Mouse (Mus musculus) midbrain, postnatal 0 days (tissue): ENCODE measurements around the gene Cdh13. TPM values are rescaled to one million over a fixed set of nuclear protein-coding genes. Genes with fewer than 3 reads are reported as not detected.

ENCODE experiments used
- ATAC-seq: fragments of 200-750 bp; cut with Nextera tagmentation; 2 replicates; pipeline ENCODE4 v1.8.0; 2017; ENCODE audit warnings: moderate number of reproducible peaks, mild to moderate bottlenecking, moderate TSS enrichment, moderate library complexity; ENCODE audit not compliant: low FRiP score
- DNase-seq: peaks from one replicate; pipeline ENCODE4 v3.0.0-alpha.2; 2015; ENCODE audit warnings: low spot score
- H3K27ac ChIP-seq: fragments of 300-500 bp; sonication (generic); 2 replicates; pipeline ENCODE4 v1.5.1; 2014; ENCODE audit warnings: low read depth, mild to moderate bottlenecking, low read length, mixed read lengths
- H3K27me3 ChIP-seq: fragments of 300-500 bp; sonication (generic); 2 replicates; pipeline ENCODE4 v1.6.1; 2014; ENCODE audit warnings: low read length, control low read depth, mixed read lengths; ENCODE audit not compliant: insufficient read depth
- H3K36me3 ChIP-seq: fragments of 300-500 bp; sonication (generic); 2 replicates; pipeline ENCODE4 v1.6.1; 2014; ENCODE audit warnings: low read length, control low read depth, mixed read lengths; ENCODE audit not compliant: insufficient read depth
- H3K4me1 ChIP-seq: fragments of 300-500 bp; sonication (generic); 2 replicates; pipeline ENCODE4 v1.6.1; 2014; ENCODE audit warnings: mild to moderate bottlenecking, control low read depth, antibody characterized with exemption, low read length, mixed read lengths; ENCODE audit not compliant: insufficient read depth
- H3K4me2 ChIP-seq: fragments of 300-500 bp; sonication (generic); 2 replicates; pipeline ENCODE4 v1.6.1; 2014; ENCODE audit warnings: low read depth, mild to moderate bottlenecking, low read length, mixed read lengths; ENCODE audit not compliant: poor library complexity, severe bottlenecking
- H3K4me3 ChIP-seq: fragments of 300-500 bp; sonication (generic); 2 replicates; pipeline ENCODE4 v1.5.1; 2014; ENCODE audit warnings: low read depth, mild to moderate bottlenecking, low read length, moderate library complexity
- H3K9ac ChIP-seq: fragments of 300-500 bp; sonication (generic); replicated peaks from 2 replicates; pipeline ENCODE4 v1.6.1; 2014; ENCODE audit warnings: mild to moderate bottlenecking, low read length, moderate library complexity, mixed read lengths; ENCODE audit not compliant: poor library complexity, severe bottlenecking
- H3K9me3 ChIP-seq: fragments of 300-500 bp; sonication (generic); 2 replicates; pipeline ENCODE4 v1.6.1; 2016; ENCODE audit warnings: low read length, control low read depth
- CTCF ChIP-seq: IDR thresholded peaks from 2 replicates; pipeline ENCODE4 v1.5.1; 2016; ENCODE audit warnings: antibody characterized with exemption, mild to moderate bottlenecking
- WGBS: fragments of 180-500 bp; shearing (Covaris S2); extraction: QIAGEN DNeasy Blood & Tissue Kit; methylation state at CpG from one replicate; pipeline ENCODE4 v1.1.7; 2014; 5-methylcytosine and 5-hydroxymethylcytosine counted together
- polyA plus RNA-seq: library from polyadenylated mRNA; unstranded; fragments of >200 nt; fragmentation: Nextera tagmentation; extraction: Ambion mirVana; gene quantifications from 2 replicates; pipeline ENCODE4 v1.2.1, GENCODE M21; 2015
- total RNA-seq: library from RNA; depleted of rRNA; stranded (reverse); fragments of >200 nt; gene quantifications from 2 replicates; pipeline ENCODE4 v1.2.3, GENCODE M21; 2014

Cdh13 gene
- total and polyA plus RNA-seq, 2 experiments from 2014 or later: 199 to 203 TPM

DNA sequence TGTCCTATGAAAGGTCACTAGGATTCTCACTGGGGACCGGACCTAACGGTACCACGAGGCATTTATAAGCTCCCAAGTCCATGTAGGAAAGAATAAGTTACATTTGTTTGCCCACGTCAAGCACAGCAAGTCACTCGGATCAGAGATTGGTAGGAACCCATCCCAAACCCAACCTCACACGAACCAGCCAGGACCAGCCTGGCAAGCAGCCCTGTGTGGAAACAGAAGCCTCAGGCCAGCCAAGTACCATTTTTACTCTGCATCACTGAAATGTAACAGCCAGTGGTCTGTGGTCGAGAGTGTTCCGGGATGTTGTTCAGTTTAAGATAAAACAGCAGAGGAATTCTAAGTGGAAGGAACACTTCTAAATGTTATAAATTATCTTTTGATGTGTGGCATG is 587.2 kb downstream of the Cdh13 start:
- TF ChIP-seq CTCF: no peak

DNA sequence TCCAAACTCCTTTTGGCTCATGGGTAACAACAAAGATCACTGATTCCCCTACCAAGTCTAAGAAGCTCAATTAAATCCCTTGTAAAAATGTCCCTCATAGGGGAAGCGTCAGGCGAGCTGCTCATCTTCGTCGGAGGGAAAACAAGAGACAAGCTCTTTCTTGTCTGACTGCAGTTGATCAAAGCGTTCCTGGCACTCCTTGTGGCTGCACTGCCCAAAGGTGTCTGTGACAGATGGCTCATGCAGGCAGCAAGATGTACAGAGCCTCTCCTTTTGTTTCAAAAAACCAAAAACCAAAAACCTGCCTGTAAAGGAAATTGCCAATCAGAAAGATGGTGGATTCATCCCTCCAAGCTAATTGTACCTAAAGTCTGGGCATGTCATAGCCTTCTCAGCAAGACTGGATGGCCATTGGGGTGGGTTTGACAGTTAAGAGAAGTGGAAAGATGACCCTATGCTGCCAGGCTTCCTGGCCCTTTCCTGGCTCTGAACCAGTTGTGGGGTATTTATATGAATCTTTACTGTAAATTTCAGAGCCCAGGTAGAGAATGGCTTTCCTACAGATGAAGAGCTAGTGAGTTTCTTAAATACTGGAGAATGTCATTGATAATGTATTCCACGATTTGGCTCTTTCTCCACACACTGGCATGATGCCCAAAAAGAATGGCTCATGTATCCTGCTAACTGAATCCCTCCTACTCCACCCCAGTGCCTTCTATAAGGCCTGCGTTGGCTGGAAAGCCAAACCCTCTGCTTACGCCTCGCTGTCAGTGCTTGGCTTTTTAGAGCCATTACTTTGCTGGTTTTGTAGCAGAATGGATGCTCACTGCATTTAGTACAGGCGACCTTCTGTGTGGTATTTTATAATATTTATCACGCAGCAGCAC is 596.6 kb downstream of the Cdh13 start:
- no peaks in the 10 kb centered on the region for H3K9me3 ChIP-seq
- no peaks in the 10 kb centered on the region for H3K36me3 ChIP-seq
- H3K4me3 ChIP-seq: no peak overlapping the region
- H3K9ac ChIP-seq: no peak overlapping the region
- H3K27me3 ChIP-seq: no peaks in the 10 kb centered on the region
- H3K4me2 ChIP-seq: no peak overlapping the region
- H3K27ac ChIP-seq: no peak overlapping the region
- ATAC-seq (no peak), DNase-seq (peak; percentile 65)
- TF ChIP-seq CTCF: no peak
- peaks cover 3% of the 10 kb centered on the region; the same call in 1 of the 2 replicates for H3K4me1 ChIP-seq
- 68% methylated on average over 11 of the region's 11 CpGs for WGBS

More for the DNA sequence above, 587.2 kb downstream of the Cdh13 start:
- Histone ChIP-seq H3K27ac (no peak overlapping the region), H3K4me1 (no peaks in the 10 kb centered on the region), H3K9ac (no peak overlapping the region), H3K9me3 (no peaks in the 10 kb centered on the region), H3K4me3 (no peak overlapping the region), H3K36me3 (no peaks in the 10 kb centered on the region), H3K4me2 (no peak overlapping the region), H3K27me3 (no peaks in the 10 kb centered on the region)
- no peak for ATAC-seq
- 85% methylated on average over 8 of the region's 8 CpGs for whole genome bisulfite sequencing
- DNase-seq: no peak

DNA sequence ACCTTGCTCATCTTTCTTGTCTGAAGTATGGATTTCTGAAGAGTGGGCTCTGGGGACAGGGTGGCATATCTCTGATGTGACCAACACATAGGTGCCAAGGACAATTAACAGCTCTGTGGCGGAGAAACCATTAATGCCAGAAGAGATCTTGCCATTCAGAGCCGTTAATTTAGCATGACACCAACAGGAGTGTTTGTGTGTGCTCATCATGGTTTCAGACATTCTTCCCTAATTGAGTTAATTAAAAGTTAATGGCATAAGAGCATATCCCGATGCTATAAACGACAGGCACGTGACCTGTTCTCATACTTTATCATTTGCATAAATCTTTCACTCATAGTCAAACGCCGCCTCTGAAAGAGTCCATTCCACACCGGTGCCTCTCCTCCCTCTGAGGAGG is 600.8 kb downstream of the Cdh13 start:
- no peak overlapping the region for H3K4me3 ChIP-seq
- H3K9ac ChIP-seq: no peak overlapping the region
- no peak overlapping the region for H3K27ac ChIP-seq
- no peaks in the 10 kb centered on the region for H3K27me3 ChIP-seq
- H3K4me2 ChIP-seq: no peak overlapping the region
- no peaks in the 10 kb centered on the region for H3K36me3 ChIP-seq
- H3K9me3 ChIP-seq: no peaks in the 10 kb centered on the region
- peaks cover 3% of the 10 kb centered on the region; the same call in 1 of the 2 replicates for H3K4me1 ChIP-seq
- ATAC-seq: no peak
- DNase-seq: no peak
- 68% methylated on average over 8 of the region's 8 CpGs for WGBS
- no peak for TF ChIP-seq CTCF

DNA sequence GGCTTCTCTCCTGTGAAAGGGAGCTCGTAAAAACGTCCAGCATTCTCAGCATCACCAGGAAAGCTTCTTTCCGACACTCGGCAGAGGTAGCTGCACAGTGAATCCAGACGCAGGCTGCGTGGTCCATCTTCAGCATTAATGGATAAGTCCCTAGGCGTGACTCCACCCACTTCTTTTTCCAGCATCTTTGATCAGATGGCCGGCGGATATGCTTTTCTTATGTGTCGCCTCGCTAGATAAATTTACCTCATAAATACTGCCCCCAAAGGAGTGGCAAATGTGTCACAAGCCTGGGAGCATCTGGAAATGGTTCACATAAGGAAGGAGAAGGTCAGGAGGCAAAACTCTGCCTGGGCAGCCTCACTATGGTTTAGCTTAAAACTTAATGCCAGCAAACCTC is 601.5 kb downstream of the Cdh13 start:
- no peak for ATAC-seq
- TF ChIP-seq CTCF: no peak
- no peaks in the 10 kb centered on the region for H3K36me3 ChIP-seq
- no peaks in the 10 kb centered on the region for H3K9me3 ChIP-seq
- 87% methylated on average over 11 of the region's 11 CpGs for WGBS
- H3K27ac ChIP-seq: no peak overlapping the region
- no peak overlapping the region for H3K9ac ChIP-seq
- DNase-seq: no peak
- H3K4me3 ChIP-seq: no peak overlapping the region
- no peak overlapping the region for H3K4me2 ChIP-seq
- H3K4me1 ChIP-seq: peaks cover 1% of the 10 kb centered on the region; the same call in 1 of the 2 replicates
- no peaks in the 10 kb centered on the region for H3K27me3 ChIP-seq

DNA sequence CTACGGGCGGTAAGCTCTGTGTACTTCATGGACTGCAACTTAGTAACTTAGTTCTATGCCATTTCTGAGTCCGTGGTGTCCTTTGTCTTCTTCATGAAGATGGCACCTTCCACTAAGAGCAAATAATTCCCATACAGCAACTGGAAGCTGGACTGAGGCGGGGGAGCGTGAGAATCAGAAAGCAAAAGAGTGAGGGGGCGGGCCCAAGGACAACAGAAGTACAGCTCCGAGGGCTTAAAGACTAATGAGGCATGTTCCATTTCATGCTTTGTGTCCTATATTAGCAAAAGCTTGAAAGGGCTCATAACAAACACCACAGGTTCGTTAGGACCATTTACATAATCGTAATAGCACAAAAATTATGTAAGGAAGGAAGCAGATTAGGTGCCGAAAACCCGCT is 618.9 kb downstream of the Cdh13 start:
- DNase-seq: no peak

DNA sequence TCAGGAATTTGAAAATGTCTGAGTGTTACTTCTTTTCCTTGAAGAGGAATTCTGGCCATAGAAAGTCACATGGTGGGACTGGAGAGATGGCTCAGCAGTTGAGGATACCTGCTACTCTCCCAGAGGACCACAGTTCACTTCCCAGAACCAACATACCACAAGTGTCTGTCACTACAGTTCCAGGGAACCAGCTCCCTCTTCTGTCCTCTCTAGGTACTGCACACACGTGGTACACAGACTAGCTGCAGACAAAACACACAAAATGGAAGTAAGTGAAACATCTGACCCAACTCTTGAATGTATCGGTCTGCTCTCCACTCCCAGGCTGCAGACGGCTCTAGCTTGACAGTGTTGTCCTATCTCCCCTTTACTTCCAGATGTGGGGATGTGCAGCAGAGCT is 633.0 kb downstream of the Cdh13 start:
- peaks cover 4% of the 10 kb centered on the region; the same call in 1 of the 2 replicates for H3K9me3 ChIP-seq
- peak; percentile 33 for TF ChIP-seq CTCF
- H3K36me3 ChIP-seq: no peaks in the 10 kb centered on the region
- no peaks in the 10 kb centered on the region for H3K27me3 ChIP-seq
- WGBS: 92% methylated on average over 3 of the region's 3 CpGs
- no peak for DNase-seq
- no peak overlapping the region for H3K4me2 ChIP-seq
- no peak overlapping the region for H3K9ac ChIP-seq
- H3K4me1 ChIP-seq: no peaks in the 10 kb centered on the region
- no peak for ATAC-seq
- no peak overlapping the region for H3K27ac ChIP-seq
- no peak overlapping the region for H3K4me3 ChIP-seq

More for the DNA sequence above, 618.9 kb downstream of the Cdh13 start:
- no peak overlapping the region for H3K4me3 ChIP-seq
- H3K27ac ChIP-seq: no peak overlapping the region
- WGBS: 76% methylated on average over 11 of the region's 11 CpGs
- no peaks in the 10 kb centered on the region for H3K9me3 ChIP-seq
- ATAC-seq: no peak
- no peak for TF ChIP-seq CTCF
- H3K27me3 ChIP-seq: no peaks in the 10 kb centered on the region
- H3K9ac ChIP-seq: no peak overlapping the region
- no peaks in the 10 kb centered on the region for H3K36me3 ChIP-seq
- H3K4me1 ChIP-seq: no peaks in the 10 kb centered on the region
- H3K4me2 ChIP-seq: no peak overlapping the region
